Mouse (Mus musculus) gastrocnemius, postnatal 10 days (tissue): Measurements from ENCODE around the gene 1700016D06Rik. TPM values are rescaled to one million over a fixed set of nuclear protein-coding genes. Genes with fewer than 3 reads are reported as not detected.
"Not testable (repeated sequence)": the region's sequence is repeated elsewhere in the genome, so short reads cannot be mapped to it uniquely, and the experiment has no call there.

Source experiments
- DNase-seq: peaks from one replicate; pipeline ENCODE4 v3.0.0; 2021; ENCODE audit warnings: mixed read lengths
- total RNA-seq, 2 experiments: library from RNA; stranded (reverse); gene quantifications; 2 replicates each; pipeline ENCODE4 v1.2.3; 2021

1700016D06Rik gene
- total RNA-seq, 2 experiments from 2014 or later = not detected

DNA sequence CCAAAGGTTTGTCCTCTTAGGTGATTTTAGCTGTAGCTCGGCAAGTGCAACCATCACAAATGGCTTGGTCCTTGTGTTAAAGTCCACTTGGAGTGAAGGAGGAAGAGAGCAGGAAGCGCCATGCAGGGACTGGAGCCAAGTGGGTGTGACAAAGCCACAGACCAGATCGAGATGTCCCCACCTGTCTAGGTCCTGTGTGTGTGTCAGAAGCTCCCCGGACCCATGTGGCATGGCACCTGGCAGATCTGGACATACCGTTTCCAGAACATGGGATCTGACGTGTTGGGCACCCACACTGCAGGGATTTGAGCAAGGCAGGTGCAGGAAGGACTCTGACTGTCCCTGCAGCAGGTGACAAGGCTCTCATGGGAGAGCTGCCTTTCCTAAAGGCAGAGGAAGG lies 565 bp upstream of the 1700016D06Rik start:
- no peak for DNase-seq

DNA sequence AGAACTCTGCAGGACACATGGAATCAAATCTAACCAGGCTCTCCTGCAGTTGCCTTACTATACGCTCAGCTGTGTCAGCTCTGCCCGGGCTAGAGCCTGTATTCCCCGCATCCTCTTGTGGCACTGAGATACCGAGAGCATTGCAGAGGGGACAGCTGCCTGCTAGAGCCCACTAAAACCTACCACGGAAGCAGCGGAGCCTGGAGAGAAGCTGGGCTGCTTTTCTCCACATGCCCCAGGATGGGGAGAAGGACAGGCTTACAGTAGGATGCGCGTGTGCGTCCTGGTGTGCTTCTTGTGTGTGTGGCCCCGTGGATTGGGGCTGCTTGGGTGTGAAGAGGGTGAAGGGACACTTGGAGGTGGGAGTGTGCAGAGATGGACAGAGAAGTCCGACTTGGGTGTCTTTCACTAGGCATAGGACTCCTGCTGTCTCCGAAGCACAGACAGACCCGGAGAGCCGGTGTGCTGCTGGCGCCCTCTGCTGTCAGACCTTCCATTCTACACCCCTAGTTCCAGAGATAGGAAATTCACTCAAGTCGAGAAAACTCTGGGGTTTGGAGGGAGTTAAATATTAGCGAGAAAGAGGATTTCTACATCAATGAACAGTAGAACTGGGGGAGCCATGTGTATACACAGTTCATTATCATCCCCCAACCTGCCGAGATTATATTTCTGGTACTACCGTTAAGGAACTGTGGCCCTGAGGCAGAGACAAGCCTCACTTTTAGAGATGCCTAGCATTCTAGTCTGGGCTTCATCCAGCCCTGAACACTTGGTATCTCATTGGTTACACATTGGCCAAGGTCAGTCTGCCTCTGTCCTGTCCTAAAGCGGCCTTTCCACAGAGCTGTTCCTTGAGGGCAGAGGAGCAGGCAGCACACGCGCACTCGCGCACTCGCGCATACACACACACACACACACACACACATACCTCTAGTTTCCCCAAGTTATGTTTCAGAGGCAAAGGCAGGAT lies 517 bp downstream of the 1700016D06Rik start:
- peak; percentile 90 for DNase-seq

DNA sequence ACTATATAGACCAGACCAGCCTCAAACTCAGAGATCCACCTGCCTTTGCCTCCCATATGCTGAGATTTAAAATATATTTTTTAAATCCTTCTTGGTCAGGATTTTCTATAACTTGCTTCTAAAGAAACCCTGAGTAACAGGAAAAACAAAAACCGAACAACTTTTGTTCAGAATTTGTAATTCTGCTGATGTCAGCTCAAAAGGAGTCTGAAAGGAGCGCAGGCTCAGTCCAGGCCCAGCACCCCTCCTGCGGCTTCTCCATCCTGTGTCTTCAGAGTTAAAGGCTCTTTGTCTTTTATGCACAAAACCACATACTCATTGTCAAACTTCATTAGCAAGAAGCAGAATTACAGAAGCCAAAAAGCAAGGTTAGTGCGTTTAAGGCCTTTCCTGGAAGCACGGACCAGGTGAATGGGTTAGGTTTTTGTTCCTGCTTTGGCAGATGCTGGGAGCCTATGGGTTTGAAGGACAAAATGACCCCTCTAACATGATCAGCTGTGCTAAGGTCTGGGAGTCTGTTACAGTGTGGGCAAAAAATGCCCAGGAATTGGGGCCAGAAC lies 1.3 kb downstream of the 1700016D06Rik start:
- DNase-seq = no peak

DNA sequence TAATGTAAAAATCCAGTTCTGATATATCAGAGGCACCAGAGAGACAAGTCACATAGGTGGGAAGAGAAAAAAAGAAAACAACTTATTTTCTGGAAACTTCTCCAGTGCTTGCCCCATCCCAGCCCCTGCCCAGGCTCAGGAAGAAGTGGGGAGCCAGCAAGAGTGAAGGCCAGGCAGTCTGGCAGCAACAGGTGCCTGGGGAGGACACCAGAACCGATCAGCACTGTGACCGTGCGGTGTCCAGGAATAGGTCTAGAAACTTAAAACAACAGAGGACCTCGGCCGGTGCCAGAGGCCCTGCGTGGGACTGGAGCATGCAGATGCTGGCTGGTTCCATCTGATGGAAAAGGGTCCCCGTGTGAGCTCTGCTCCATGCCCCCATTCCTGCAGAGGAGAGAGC lies 3.4 kb downstream of the 1700016D06Rik start:
- peak; percentile 19 for DNase-seq

DNA sequence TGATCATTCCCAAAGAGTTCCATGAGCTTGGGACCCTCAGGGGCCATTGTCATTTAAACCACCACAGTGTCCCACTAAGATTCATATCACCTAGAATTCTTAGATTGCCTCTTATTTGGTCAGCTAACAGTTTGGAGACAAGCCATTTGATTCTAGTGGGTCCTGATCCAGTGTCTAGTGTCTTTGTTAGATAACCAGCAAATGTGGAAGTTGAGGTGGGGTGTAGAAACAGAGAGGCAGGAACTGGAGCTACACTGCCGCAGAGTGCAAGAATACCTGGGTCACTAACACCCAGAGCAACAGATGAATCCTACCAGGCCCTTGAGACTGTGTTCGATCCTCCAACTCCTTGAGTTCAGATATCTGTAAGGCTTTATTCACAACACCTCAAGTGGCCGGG lies 4.7 kb downstream of the 1700016D06Rik start:
- no peak for DNase-seq

DNA sequence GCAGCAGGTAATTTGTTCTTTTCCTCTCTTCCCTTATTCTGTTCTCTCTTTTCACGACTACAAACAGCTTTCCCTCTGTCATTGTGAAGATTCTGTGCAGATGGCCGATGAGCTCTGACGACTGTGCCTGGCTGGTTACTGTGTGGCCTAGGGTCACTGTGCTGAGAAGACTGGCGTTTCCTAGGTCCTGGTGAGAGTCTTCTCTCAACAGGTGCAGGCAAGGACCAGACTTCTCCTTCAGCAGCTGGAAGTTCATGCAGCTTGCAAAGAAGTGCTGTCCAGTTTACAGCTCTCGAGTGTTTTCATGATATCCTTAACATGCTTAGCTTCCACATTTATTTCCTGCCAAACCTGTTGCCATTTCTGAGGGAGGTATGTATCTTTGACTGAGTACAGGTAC lies 6.9 kb downstream of the 1700016D06Rik start:
- DNase-seq = no peak

DNA sequence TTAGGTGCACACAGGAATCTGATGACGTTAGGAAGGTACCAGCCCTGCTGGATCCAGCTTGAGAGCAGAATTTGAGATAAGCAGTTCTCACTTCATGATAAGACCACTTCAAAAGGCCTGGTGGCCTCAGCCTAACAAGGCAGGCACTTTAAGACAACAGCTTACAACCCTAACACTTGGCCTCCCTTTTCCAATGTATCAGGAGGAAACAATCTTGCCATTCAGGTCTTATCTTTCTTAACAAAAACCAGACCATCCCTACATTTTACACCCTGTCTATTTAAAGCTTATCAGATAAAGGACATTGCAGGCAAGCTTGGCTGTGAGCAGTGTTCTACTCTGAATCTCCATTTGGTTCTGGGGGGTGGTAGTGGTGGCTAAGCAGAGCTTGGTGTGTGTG lies 8.4 kb downstream of the 1700016D06Rik start:
- no peak for DNase-seq

DNA sequence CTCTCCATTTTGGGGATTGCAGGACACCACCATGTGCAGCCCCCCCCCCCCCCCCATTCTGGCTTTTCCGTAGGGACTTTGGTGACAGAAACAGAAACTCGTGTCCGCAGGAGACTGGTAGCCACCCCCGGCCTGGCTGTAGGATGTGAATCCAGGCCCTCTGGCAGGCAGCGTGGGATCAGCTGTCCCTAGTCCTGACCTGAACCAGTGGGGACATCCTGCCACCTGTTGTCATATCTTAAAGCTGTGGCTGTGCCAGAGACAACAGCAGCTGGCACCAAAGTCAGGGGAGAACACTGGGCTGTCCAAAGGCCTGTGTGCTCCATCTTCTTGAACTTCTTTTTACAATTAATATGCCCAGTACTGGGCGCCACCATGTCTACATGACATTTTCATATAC lies 9.1 kb downstream of the 1700016D06Rik start:
- DNase-seq = peak; percentile 58

DNA sequence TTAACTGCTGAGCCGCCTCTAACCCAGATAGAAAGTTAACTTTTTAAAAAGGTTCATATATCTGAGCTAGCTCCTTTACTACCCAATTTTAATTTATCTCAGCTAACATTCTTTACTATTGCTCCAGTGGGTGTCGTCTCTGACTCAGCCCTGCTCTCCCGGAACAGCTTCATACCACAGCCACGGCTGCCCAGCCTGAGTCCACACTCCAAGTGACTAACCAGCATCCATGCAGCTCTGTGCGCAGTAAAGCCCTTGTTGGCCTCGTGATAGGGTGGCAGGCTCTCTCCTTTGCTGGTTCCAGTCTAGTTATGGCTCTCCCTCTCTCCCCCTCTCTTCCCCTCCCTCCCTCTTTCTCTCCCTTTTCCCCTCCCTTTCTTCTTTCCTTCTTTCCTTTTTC lies 9.6 kb downstream of the 1700016D06Rik start:
- DNase-seq = no peak

DNA sequence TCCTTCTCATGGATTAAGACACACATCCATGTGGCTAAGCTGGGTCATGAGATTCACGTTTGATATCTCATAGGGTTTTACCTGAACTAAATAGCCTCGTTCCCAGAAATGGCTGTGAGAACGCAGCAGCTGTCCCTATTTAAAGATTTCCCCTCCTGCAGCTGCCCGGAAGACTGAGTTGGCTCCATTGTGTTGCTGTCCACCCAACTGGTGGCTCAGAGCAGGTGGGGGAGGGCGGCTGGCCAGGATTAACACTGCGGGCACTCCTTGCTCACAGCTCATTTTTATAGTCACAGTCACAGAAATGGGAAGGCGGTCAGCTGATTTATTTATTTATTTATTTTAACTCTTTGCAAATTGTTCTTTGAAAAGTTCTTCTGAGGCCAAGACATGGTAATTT lies 10.9 kb downstream of the 1700016D06Rik start:
- peak; percentile 58 for DNase-seq

DNA sequence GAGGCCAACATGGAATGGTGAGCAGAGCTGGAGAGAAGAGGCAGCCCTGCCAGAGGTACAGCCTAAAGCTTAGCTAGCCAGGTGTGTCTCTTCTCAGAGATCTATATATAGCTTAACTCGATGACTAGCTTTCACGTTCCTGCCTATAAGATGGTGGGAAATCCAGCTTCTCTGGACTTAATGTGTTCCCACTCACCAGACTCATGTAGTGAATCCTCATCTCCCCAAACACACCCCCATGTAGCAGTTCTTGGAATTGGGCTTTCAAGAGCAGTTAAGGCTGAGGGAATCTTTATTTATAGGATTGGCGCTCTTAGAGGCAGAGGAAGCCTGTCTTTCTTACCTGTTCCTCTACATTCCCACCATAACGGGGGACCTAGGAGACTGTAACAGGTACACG lies 13.6 kb downstream of the 1700016D06Rik start:
- no peak for DNase-seq

DNA sequence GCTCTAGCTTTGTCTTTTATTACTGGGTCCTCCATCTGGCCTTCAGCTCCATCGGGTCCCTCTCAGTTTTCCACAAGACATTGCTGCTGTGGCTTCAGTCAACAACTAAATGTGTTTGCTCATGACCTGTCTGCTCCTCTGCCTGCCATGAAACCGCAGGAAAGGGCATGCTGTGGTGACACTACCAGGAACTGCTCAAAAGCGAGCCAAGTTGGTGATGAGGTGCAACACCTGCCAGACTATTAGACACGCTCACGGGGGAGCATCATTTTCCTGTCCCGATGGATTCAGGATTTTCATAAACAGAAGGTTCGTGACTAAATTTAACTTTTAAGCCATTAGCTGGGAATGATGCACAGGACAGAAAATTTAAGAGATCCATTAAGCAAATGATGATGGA lies 16.3 kb downstream of the 1700016D06Rik start:
- DNase-seq = no peak

DNA sequence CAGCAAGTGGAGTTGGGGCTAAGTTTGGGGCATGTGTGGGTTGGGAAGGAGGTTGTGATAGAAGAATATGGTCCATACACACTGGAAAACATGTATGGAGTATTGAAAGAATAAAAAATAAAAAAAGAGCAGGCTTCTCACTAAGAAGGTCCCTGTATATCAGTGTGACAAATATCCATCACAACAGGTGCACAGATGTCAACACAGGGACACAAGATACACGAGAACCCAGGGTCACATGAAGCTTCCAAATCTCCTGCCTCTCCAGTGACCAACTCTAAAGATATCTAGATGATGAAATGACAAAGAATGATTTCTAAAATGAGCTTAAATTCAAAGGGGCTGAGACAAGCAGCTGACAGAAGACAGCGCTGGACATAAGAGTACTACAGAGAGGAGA lies 32.6 kb downstream of the 1700016D06Rik start:
- DNase-seq = no peak

DNA sequence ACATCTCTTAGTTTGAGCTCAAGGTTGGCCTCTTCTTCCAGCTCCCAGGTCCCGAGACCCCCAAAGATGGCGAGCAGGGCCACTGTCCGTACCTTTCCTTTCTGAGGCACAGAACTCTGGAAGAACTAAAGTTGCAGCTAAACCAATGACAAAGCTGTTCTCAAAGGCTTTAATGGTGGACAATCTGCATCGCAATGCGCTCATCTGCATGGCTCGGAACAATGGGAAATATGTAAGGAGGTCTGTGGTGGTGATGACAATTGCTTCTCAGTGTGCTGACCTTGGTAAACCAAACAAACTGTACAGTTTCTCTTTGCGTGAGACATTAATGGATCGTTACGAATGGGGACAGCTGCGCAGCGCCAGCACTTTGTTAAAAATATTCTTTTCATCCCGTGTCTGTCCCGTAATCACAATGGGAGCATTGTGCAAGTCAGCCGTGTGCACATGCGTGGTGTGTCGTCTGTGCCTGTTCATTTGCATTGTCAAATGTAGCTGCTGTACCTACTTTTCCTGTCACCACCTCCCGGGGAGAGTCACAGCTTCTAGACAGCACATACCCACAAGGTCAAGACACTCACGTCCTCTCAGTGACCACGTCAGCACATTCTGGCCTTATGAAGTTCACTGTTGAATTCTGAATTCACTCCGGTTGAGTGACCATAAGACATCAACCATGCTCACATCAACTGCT lies 34.7 kb downstream of the 1700016D06Rik start:
- not testable (repeated sequence) for DNase-seq

DNA sequence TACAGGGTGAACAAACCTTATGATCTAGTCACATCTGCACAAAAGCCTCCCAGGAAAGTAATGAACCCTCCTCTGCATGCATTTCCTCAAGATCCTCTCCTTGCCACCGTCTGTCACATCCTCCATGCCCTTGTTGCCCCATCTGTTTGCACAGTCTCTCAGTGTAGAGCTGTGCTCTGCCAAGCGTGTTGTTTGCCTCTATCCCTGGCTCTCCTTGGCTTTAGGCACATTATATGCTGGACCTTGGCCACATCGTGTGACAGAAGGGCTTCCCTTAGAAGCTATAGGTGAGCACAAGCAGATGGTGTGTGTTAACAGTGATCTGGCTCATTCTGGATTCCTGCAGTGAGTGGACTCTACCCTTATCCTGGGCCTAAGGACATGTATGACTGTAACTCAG lies 38.9 kb downstream of the 1700016D06Rik start:
- no peak for DNase-seq

DNA sequence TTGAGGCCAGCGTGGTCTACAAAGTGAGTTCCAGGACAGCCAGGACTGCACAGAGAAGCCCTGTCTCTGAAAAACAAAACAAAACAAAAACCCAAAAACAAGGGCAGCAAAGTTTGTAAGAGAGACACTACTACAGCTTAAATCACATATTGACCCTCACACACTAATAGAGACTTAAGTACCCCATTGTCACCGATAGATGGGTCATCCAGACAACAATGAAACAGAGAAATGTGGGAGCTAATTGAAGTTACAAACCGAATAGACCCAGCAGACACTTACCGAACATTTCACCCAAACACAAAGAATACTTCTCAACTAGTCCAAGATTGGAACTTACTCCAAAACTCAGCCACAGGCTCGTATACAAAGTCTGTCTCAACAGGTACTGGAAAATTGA lies 50.8 kb downstream of the 1700016D06Rik start:
- no peak for DNase-seq

DNA sequence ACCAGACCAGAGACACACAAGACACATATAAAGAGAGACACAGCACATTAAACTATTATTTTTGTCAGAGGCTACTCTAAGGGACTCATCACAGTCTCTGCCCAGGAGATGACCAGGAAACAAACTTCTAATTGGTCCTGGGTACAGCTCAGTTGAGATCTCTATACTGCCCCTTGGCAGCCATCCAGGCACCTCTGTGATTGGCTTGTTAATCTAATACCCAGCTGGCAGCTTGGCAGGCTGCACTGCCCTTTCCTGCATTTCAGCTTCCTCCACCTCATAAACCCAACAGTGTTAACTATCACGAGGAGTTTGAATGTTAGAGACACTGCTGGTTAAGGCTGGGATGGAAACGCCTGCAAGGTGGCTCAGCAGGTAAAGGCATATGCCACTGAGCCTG lies 57.7 kb downstream of the 1700016D06Rik start:
- no peak for DNase-seq

DNA sequence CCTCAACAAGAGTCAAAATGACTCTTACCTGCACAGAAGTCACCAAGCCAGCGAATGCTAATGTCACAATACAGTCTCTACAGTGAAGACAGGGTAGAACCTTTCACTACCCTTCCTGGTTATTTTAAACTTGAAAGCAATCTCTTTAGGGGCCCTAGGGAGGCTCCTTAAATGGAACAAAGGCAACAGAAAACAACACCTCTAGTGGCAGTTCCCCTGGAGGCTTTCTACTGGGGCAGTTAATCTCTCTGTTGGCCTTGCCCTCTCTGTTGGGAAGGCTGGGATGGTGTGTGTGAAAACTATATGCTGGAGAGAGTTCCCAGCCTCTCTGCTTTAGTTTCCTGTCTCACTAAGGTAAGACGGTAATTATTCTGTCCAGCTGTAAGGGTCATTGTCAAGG lies 60.3 kb downstream of the 1700016D06Rik start:
- no peak for DNase-seq

DNA sequence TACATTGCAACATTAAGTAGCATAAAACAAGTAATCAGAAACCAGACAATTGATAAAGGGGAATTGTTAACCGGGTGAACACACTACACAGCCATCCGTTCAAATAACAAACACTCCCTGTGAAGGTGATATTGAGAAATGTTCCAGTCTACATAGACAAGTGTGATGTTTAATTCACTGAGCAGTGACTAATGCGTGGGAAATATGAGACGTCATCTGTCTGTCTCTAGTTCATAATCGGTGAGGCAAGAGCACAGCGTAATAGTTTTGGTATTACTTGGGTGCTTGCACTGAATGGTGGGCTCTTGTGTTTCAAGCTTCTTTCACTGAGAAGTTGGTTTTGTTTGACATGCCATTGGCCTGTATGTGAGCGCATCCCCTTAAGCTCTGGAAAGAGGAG lies 63.3 kb downstream of the 1700016D06Rik start:
- no peak for DNase-seq

DNA sequence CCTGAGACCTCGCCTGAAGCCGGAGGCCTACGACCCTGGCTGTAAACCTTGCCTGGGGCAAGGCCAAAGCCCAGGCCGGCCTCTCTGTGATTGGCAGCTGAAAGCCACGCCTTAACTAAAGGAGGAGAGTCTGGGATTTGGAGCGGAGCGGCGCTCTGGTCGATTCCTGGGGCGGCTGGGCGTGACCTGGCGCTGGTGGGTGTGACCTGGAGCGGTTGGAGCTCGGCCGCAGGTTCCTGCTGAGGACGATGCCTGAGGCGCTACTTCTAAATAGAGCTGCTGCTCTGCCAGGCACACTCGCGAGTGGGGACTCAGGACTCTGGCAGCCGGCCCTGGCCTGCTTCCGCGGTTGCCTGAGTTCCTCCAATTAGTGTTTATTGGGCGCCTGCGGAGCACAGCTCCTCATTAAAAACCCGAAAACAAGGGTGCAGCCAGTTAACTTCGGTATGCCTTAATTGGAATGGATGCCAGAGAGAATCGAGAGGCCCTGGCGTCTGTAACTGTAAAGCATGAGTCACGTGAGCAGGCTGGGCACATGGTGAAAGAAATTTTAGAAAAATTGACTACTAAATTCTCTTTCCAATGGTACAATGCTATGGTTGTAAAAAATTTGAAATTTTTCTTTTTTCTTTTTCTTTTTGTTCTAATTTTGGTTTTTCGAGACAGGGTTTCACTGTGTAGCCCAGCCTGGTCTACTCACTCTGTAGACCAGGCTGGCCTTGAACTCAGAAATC lies 64.4 kb downstream of the 1700016D06Rik start:
- peak; percentile 81 for DNase-seq

DNA sequence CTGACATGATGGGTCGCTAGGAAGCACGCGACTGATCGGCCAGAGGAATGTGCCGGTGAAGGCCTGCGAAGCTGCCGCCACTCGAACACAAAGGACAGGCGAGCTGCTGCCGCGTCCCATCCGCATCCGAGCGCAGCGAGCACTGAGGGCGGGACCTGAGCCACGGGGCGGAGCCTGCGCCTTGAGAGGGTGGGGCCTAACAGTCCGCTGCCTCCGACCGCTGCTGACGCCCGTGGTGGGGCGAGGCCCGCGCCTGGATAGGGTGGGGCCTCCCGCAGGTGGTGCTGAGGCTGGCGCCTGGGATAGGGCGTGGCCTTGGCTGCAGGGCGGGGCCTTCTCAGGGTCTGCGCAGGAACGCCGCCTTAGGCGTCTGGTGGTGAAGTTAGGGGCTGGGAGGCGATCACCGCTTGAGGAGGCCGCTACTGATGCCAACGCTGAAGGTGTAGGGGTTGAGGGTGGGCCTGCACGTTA lies 65.2 kb downstream of the 1700016D06Rik start, which contains the start of gene Ankrd10:
Ankrd10 (minus strand) TSS at position 147 of the 471 bp plus-strand sequence.
- peak; percentile 95 for DNase-seq

DNA sequence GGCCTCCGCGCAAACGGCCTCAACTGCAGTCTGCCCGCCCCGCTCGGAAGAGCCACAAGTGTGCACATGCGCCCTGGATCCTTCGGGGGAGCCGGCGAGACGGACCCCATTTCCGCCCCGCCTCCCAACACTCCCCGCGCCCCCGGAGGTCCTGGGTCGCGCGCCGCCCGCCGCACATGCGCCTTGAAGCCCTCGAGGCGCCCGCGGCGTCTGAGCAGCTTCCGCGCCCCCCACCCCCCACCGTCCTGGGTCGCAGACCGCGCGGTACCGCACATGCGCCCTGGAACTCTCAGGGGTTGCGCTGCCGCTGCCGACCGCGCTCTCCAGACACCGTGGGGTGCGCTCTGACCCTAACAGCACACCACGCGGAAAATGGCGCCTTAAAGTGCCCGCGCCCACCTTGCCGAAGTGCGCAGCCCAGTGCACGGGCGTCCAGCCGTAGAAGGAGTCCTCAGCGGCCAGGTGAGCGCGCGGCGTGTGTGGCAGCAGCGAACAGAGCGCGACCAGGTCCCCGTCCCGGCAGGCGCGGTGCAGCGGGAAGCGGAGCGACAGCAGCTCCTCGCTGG lies 65.8 kb downstream of the 1700016D06Rik start:
- peak; percentile 87 for DNase-seq
